In the genomic region with DNA sequence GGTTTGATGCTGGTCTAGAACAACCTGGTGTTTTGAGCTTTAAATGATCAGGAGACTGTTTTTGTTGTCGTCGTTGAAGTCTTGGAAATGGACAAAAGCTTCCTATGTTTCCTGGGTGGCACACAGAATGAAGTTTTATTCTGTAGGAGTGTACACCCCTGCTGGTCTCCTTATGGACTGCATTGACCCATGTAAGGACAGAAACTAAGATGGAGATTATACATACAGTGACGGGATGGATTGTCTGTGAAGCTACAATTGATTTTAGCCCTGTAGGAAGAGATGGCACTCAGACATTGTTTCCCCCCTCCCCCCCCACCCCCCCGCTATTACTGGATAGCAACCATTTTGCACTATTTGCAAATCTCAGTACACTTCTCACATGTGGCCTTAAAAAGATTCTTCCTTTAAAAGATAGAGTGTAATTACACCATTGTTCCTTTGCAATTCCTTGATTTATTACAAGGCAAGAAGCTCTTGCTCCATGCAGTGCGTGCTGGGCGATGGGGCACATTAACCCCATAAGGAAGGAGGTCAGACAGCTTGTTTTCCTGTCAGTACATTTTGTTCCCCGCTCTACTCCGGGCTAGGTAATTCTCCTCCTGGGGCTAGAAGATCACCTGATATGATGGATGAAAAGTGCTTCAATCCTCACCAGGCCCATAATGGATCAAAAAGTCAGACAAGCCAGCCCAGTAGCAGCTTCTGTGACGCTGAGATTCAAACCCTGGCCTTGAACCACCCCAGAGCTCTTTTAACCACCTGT, we compare ENCODE assay signal across 8 mouse cellular contexts. TPM values are rescaled to one million over a fixed set of nuclear protein-coding genes. Genes with fewer than 3 reads are reported as not detected.
A peak's percentile ranks its signal among the peaks of the same experiment; 100 is the strongest.
DNase-seq lines count a peak whose midpoint lies in the region; ATAC-seq and TF ChIP-seq lines count a peak whose summit lies in the region.

No protein-coding gene starts in this region.

- no peaks in the 10 kb centered on the region for H3K27me3 ChIP-seq in heart, postnatal 0 days (ENCODE audit: control insufficient read depth, insufficient read depth, low read length)

- TF ChIP-seq EP300 in heart, postnatal 0 days (IDR thresholded peaks at IDR 0.05; ENCODE audit: low read depth), result no peak

- peak; percentile 12 to 31 for DNase-seq in left cerebral cortex, adult 8-10 months (ENCODE audit: low spot score in 2 of 2)
- no peak for DNase-seq in left cerebral cortex, adult 18-20 months (ENCODE audit: low spot score in 2 of 2)
- no peak for DNase-seq in heart, postnatal 0 days (ENCODE audit: low spot score)
- DNase-seq in mesoderm, embryonic 11.5 days (ENCODE audit: low read depth, low spot score), result peak; percentile 47
- DNase-seq in ovary, postnatal 36 days (ENCODE audit: low spot score), result no peak
- DNase-seq in layer of hippocampus, adult 9-10 months (ENCODE audit: low spot score), result no peak
- no peak for DNase-seq in layer of hippocampus, postnatal 10 days (ENCODE audit: low spot score in 2 of 2)

- H3K36me3 ChIP-seq in heart, postnatal 0 days (replicated peaks; ENCODE audit: control insufficient read depth, insufficient read depth, low read length), result no peaks in the 10 kb centered on the region

- no peak for TF ChIP-seq POLR2A in cortical plate, adult 2 months (IDR thresholded peaks at IDR 0.05; ENCODE audit: extremely low read depth, insufficient read depth, low read length)

- TF ChIP-seq CTCF in cortical plate, adult 2 months (IDR thresholded peaks at IDR 0.05; ENCODE audit: extremely low read depth, insufficient read depth, low read length), result no peak
- TF ChIP-seq CTCF in heart, postnatal 0 days (IDR thresholded peaks at IDR 0.05; ENCODE audit: low read depth), result no peak

- peak overlapping the region; percentile 82 for H3K4me2 ChIP-seq in heart, postnatal 0 days (ENCODE audit: low read depth, low read length)

- H3K27ac ChIP-seq in cortical plate, adult 2 months (ENCODE audit: insufficient read depth, low read length), result peak overlapping the region; percentile 21; the same call in 1 of the 2 replicates
- H3K27ac ChIP-seq in heart, postnatal 0 days (ENCODE audit: low read depth), result peak overlapping the region; percentile 84; the same call in 1 of the 2 replicates

- H3K4me1 ChIP-seq in cortical plate, adult 2 months (ENCODE audit: control insufficient read depth, insufficient read depth, low read length), result no peaks in the 10 kb centered on the region; the same call in 1 of the 2 replicates
- peaks cover 9% of the 10 kb centered on the region for H3K4me1 ChIP-seq in heart, postnatal 0 days (ENCODE audit: control insufficient read depth, insufficient read depth)

- H3K4me3 ChIP-seq in cortical plate, adult 2 months (ENCODE audit: insufficient read depth, low read length), result peak overlapping the region; percentile 63
- H3K4me3 ChIP-seq in heart, postnatal 0 days (ENCODE audit: low read depth, low read length), result peak overlapping the region; percentile 63

- 40% methylated on average over 9 of the region's 9 CpGs for WGBS in heart, postnatal 0 days

- ATAC-seq in heart, postnatal 0 days (ENCODE audit: insufficient read depth, low read depth), result peak; percentile 21; the same call in 1 of the 2 replicates

- H3K9ac ChIP-seq in heart, postnatal 0 days (replicated peaks; ENCODE audit: low read depth, low read length), result peak overlapping the region; percentile 71; the same call in 1 of the 2 replicates

- no peaks in the 10 kb centered on the region for H3K9me3 ChIP-seq in heart, postnatal 0 days (replicated peaks; ENCODE audit: control insufficient read depth, low read length)

RNA-seq across cellular contexts. Expression of a gene that starts 0.6 kb away (rescaled TPM):
- total RNA-seq in left cerebral cortex, adult 8-10 months (2022), result 100 to 1,000 TPM in 1 of 4 experiments, 10 to 100 TPM in 3; 48.7 to 105 (median 76.9) TPM
- 10 to 100 TPM; 33.7 to 36.0 TPM for total RNA-seq in left cerebral cortex, adult 18-20 months (2021)
- polyA plus RNA-seq in cortical plate, adult 2 months (2012; rRNA removed), result 1,836 and 4,688 TPM in 2 replicates
- total RNA-seq in heart, postnatal 0 days (2014; rRNA removed; ENCODE audit: low replicate concordance), result 33.1 and 35.3 TPM in 2 replicates
- polyA plus RNA-seq in heart, postnatal 0 days (2015; fragmentation: Nextera tagmentation; extraction: Ambion mirVana), result 950 and 986 TPM in 2 replicates
- total RNA-seq in layer of hippocampus, postnatal 10 days (2021), result 100 to 1,000 TPM in 1 of 2 experiments, 10 to 100 TPM in 1; 100.0 to 120 TPM

Comparison
In these comparisons a context has a peak if more than half of its experiments do, and no peak if none do; other contexts are left out.
1. DNase-seq: peak in left cerebral cortex, adult 8-10 months (2 of 2) and mesoderm, embryonic 11.5 days (single experiment); none in left cerebral cortex, adult 18-20 months (0 of 2), heart, postnatal 0 days (single experiment), ovary, postnatal 36 days (single experiment), layer of hippocampus, adult 9-10 months (single experiment) and layer of hippocampus, postnatal 10 days (0 of 2).